Mouse (Mus musculus): ENCODE measurements around the gene Defb43.

Gene Defb43

GRCm38 (mm10) chr14:63011471-63011870, at the start of gene Defb43:
TSS of gene Defb43 (plus strand) at chr14:63011771.
- no peak for DNase-seq (ENCODE audit: low read depth)

- no peak for DNase-seq (ENCODE audit: low read depth)
Measured at GRCm38 (mm10) chr14:62963632-62964031, 47.9 kb upstream of the Defb43 start.

- no peak for DNase-seq (ENCODE audit: low read depth)
Measured at GRCm38 (mm10) chr14:62965342-62965741, 46.2 kb upstream of the Defb43 start.

GRCm38 (mm10) chr14:62965811-62966520, 45.6 kb upstream of the Defb43 start:
- DNase-seq (ENCODE audit: low read depth): no peak

- peak; percentile 46 for DNase-seq (ENCODE audit: low read depth)
Measured at GRCm38 (mm10) chr14:62975046-62975445, 36.5 kb upstream of the Defb43 start.

GRCm38 (mm10) chr14:62979815-62980214, 31.8 kb upstream of the Defb43 start:
- peak; percentile 13 for DNase-seq (ENCODE audit: low read depth)

- no peak for DNase-seq (ENCODE audit: low read depth)
Measured at GRCm38 (mm10) chr14:62984410-62984809, 27.2 kb upstream of the Defb43 start, which contains the start of gene Defb48. TSS of gene Defb48 (minus strand) at chr14:62984510.

GRCm38 (mm10) chr14:62991271-62991670, 20.3 kb upstream of the Defb43 start:
- no peak for DNase-seq (ENCODE audit: low read depth)

- no peak for DNase-seq (ENCODE audit: low read depth)
Measured at GRCm38 (mm10) chr14:62991849-62992510, 19.6 kb upstream of the Defb43 start.

GRCm38 (mm10) chr14:62997777-62998176, 13.8 kb upstream of the Defb43 start, which contains the start of gene Defb47:
TSS of gene Defb47 (plus strand) at chr14:62998077.
- DNase-seq (ENCODE audit: low read depth): no peak

- DNase-seq (ENCODE audit: low read depth): no peak
Measured at GRCm38 (mm10) chr14:62998977-62999376, 12.6 kb upstream of the Defb43 start.

GRCm38 (mm10) chr14:63002588-63002987, 9.0 kb upstream of the Defb43 start:
- DNase-seq (ENCODE audit: low read depth): no peak

- no peak for DNase-seq (ENCODE audit: low read depth)
Measured at GRCm38 (mm10) chr14:63013082-63013481, 1.5 kb downstream of the Defb43 start.

- no peak for DNase-seq (ENCODE audit: low read depth)
Measured at GRCm38 (mm10) chr14:63014667-63015066, 3.1 kb downstream of the Defb43 start.

GRCm38 (mm10) chr14:63020524-63021156, 9.1 kb downstream of the Defb43 start:
- no peak for DNase-seq (ENCODE audit: low read depth)

GRCm38 (mm10) chr14:63046691-63047090, 35.1 kb downstream of the Defb43 start, which contains the start of gene Defb42:
TSS of gene Defb42 (plus strand) at chr14:63046991.
- DNase-seq (ENCODE audit: low read depth): no peak

GRCm38 (mm10) chr14:63049910-63050370, 38.4 kb downstream of the Defb43 start, which contains the start of gene Defb30:
TSS of gene Defb30 (minus strand) at chr14:63049960.
- no peak for DNase-seq (ENCODE audit: low read depth)

- DNase-seq (ENCODE audit: low read depth): peak; percentile 57
Measured at GRCm38 (mm10) chr14:63050769-63051168, 39.2 kb downstream of the Defb43 start.

- no peak for DNase-seq (ENCODE audit: low read depth)
Measured at GRCm38 (mm10) chr14:63054729-63055128, 43.2 kb downstream of the Defb43 start.

GRCm38 (mm10) chr14:63060361-63060760, 48.8 kb downstream of the Defb43 start:
- no peak for DNase-seq (ENCODE audit: low read depth)

GRCm38 (mm10) chr14:63062184-63062583, 50.6 kb downstream of the Defb43 start:
- DNase-seq (ENCODE audit: low read depth): no peak

GRCm38 (mm10) chr14:63065391-63065790, 53.8 kb downstream of the Defb43 start:
- no peak for DNase-seq (ENCODE audit: low read depth)
